Mouse (Mus musculus): Measurements from ENCODE around the gene Stradb.

Gene Stradb

GRCm38 (mm10) chr1:58961152-58961893, 12.0 kb upstream of the Stradb start:
- in situ Hi-C loops (cut with MboI), result no loop called here

GRCm38 (mm10) chr1:58962418-58962817, 10.9 kb upstream of the Stradb start:
- in situ Hi-C loops (cut with MboI), result no loop called here

- in situ Hi-C loops (cut with MboI), result no loop called here
Observed at GRCm38 (mm10) chr1:58962865-58963264, 10.5 kb upstream of the Stradb start.

GRCm38 (mm10) chr1:58967534-58967933, 5.8 kb upstream of the Stradb start:
- in situ Hi-C loops (cut with MboI), result no loop called here

- in situ Hi-C loops (cut with MboI), result no loop called here
Observed at GRCm38 (mm10) chr1:58970054-58970453, 3.3 kb upstream of the Stradb start.

GRCm38 (mm10) chr1:58971097-58971496, 2.2 kb upstream of the Stradb start:
- in situ Hi-C loops (cut with MboI), result no loop called here

GRCm38 (mm10) chr1:58972851-58973365, 414 bp upstream of the Stradb start:
- in situ Hi-C loops (cut with MboI), result no loop called here

- in situ Hi-C loops (cut with MboI), result no loop called here
Observed at GRCm38 (mm10) chr1:58982276-58982675, 9.0 kb downstream of the Stradb start.

GRCm38 (mm10) chr1:58984586-58984985, 11.3 kb downstream of the Stradb start:
- in situ Hi-C loops (cut with MboI), result no loop called here

GRCm38 (mm10) chr1:58993144-58993543, 19.8 kb downstream of the Stradb start:
- in situ Hi-C loops (cut with MboI), result no loop called here

GRCm38 (mm10) chr1:58993723-58994122, 20.4 kb downstream of the Stradb start:
- in situ Hi-C loops (cut with MboI), result no loop called here

- in situ Hi-C loops (cut with MboI), result no loop called here
Observed at GRCm38 (mm10) chr1:58995313-58995712, 22.0 kb downstream of the Stradb start.

- in situ Hi-C loops (cut with MboI), result no loop called here
Observed at GRCm38 (mm10) chr1:59009250-59009649, 35.9 kb downstream of the Stradb start.

GRCm38 (mm10) chr1:59021556-59021955, 48.2 kb downstream of the Stradb start:
- in situ Hi-C loops (cut with MboI), result no loop called here

GRCm38 (mm10) chr1:59037723-59038122, 64.4 kb downstream of the Stradb start:
- in situ Hi-C loops (cut with MboI), result no loop called here
